Mouse (Mus musculus) spleen, embryonic (tissue): ENCODE results near the gene Foxd4.

ENCODE experiments used
- CTCF ChIA-PET: fragments of 350-600 bp; sonication (Branson Sonifier 250); formaldehyde crosslinking; loops from one replicate; lab custom pipeline; 2022; lab: Charles Lee

The Foxd4 gene

GRCm38 (mm10) chr19:24900581-24901220 is at the start of gene Foxd4:
Foxd4 (minus strand) TSS chr19:24901197.
- CTCF ChIA-PET, result no interaction called here

DNA sequence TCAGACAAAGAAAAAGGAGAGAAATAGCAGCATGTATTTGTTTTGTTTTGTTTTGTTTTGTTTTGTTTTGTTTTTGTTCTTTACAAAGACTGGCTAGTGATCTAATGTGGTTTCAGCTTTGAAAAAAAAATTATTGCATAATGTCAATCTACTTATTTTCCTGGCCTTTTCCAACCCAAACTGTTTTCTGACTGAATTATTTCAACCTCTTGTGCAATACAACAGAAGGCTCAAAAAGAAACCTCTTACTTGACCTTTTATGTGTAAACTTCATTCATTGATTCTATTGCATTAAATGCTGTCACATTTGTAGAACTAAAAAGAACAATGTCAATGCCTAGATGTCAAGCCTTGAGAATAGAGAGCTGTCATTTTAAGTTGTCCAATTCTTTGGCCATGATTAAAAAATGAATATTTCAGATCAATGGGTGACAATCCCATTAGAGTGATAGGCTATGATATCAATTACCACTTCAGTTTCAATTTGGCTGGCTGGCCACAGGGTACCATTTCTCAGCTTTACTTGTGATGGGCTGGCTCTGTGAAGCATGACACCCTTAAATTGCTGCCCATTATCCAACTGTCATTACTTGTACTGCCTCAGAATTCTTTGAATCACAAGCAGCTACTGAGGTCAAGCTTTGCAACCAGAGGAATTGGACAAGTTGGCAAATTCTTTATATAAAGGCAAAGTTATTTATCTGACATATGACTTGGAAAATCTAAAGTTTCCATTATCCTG is 44.7 kb upstream of the Foxd4 start:
- CTCF ChIA-PET, result interaction anchor here (0.5 kb wide), 1 partner anchor 182 kb away, joined by 6 read pairs; no protein-coding TSS in a partner anchor

- CTCF ChIA-PET, result no interaction called here
Measured at GRCm38 (mm10) chr19:24937084-24937483, 36.1 kb upstream of the Foxd4 start.

DNA sequence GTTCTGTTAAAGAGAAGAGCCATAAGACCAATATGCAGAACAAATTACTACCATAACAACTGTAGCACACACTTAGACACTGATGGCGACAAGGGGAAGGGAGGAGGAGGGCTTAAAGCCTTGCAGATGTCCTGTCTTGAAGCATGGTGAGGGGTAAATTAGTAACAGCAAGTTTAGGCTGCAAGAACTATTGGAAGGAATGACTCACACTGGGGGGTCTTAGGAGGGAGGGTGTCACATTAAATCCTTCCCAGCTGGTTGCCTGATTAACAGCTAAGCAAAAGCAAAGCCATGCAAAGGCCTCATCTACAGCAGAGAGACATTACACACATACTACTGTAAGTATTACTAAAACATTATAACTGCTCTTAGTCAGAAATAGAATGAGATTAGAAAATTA is 28.0 kb upstream of the Foxd4 start:
- CTCF ChIA-PET, result interaction anchor here (0.6 kb wide), 1 partner anchor 32 kb away, joined by 12 read pairs; no protein-coding TSS in a partner anchor

- CTCF ChIA-PET, result no interaction called here
Measured at GRCm38 (mm10) chr19:24920866-24921265, 19.9 kb upstream of the Foxd4 start.

- CTCF ChIA-PET, result no interaction called here
Measured at GRCm38 (mm10) chr19:24908385-24909155, 7.6 kb upstream of the Foxd4 start.

GRCm38 (mm10) chr19:24907655-24908054 is 6.7 kb upstream of the Foxd4 start:
- CTCF ChIA-PET, result no interaction called here

- CTCF ChIA-PET, result no interaction called here
Measured at GRCm38 (mm10) chr19:24902821-24903220, 1.8 kb upstream of the Foxd4 start.

DNA sequence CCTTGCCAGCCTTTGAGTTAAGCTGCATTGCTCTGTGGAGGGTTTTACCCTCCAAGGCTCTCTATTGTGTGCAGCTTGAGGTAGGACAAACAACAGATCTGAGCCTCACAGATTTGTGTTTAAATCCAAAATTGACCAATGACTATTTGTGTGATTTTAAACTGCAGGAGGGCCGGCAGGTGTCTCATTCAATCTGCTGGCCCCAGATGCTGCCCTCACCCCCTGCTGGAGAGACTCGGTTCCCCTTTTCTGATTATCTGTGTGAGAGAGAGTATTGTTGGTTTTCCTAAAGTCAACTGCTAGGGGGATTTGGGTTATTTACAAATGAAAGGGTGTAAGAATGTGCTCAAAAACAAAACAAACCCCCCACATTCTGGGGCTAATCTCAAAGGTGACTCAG is 1.3 kb upstream of the Foxd4 start:
- CTCF ChIA-PET, result no interaction called here

GRCm38 (mm10) chr19:24901666-24902065 is 669 bp upstream of the Foxd4 start:
- CTCF ChIA-PET, result no interaction called here

DNA sequence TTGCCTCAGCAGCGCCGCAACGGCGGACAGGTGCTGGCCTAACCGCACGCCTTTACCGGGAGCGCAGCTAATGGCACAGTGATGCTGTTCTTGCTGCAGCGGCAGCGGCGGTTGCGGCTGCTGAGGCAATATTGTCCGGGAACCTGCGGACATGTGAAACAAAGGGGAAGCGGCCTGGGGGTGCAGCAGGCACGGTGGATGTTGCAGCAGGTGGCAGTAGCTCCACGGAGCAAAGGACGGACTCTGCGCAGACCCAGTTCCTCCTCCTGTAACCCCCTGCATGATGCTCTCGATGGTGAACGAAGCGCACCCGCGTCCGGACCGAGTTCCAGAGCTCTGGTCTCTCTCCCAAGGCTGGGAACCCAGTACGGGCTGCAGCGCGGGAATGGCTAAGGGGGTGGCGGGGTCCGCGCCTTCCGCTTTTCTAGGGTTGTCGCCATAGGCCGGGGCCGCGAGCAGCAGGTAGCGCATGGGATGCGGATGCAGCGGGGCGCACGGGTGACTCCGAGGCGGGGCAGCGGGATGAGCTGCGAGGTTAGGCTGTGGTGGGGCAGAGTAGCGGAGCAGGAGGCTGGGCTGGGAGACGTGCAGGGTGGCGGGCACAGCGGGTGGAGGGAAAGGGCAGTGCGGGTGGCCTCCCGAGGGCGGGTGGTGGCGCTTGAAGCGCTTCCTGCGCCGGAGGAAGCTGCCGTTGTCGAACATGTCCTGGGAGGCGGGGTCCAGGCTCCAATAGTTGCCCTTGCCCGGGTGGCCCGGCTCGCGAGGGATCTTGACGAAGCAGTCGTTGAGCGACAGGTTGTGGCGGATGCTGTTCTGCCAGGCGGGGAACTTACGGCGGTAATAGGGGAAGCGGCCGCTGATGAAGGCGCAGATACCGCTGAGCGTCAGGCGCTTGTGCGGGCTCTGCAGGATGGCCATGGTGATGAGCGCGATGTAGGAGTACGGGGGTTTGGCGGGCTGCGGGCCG is 1.1 kb downstream of the Foxd4 start:
- CTCF ChIA-PET, result no interaction called here

- CTCF ChIA-PET, result no interaction called here
Measured at GRCm38 (mm10) chr19:24898737-24899577, 2.0 kb downstream of the Foxd4 start.

GRCm38 (mm10) chr19:24897896-24898736 is 2.9 kb downstream of the Foxd4 start:
- CTCF ChIA-PET, result interaction anchor here (0.5 kb wide), 1 partner anchor 80 kb away, joined by 3 read pairs; no protein-coding TSS in a partner anchor

DNA sequence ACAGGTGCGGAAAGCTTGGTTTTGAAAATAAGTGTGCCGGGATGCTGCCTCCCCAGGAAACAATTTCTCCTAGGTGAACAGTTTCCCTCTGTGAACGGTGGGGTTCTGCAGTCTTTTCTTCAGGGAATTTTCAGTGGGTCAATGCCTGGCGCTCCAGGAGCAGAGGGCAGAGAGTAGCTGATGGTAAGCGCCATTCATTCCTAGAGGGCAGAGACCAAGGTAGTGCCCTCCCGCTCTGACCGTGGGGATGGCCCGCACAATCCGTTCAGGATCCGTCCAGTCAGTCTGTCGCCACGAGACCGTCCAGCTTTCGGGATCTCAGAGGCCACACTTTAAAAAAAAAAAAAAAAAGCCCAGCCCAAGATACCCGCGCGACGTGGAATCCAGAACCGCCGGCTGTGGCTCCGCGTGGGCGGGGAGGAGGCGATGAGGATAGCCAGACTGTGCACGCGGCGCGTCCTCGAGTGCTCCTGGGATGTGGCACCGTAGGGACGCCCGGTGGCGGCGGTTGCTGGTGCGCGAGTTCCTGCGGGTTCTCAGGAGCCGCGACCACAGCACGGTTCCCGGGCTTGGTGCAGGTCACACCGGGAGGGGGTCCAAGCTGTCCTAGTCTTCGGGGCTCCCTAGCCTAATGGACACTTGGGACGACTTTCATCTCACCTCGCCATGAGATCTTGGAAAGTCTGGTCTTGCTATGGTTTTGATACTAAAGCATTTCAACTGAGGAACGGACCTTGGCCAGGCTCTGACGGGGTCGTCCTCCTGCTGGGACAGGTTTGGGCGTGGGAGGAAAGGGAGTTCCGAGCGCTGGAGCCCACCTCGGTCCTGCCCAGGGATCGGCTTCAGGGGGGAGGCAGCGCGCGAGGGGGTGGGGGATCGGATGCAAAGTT is 3.7 kb downstream of the Foxd4 start:
- CTCF ChIA-PET, result interaction anchor here (0.5 to 0.8 kb wide), 3 partner anchors 32 to 182 kb away, joined by 3 to 12 read pairs (median 9); no protein-coding TSS in a partner anchor

- CTCF ChIA-PET, result interaction anchor here (0.7 to 0.8 kb wide), 2 partner anchors 32 to 183 kb away, joined by 9 to 12 read pairs; no protein-coding TSS in a partner anchor
Measured at GRCm38 (mm10) chr19:24896536-24896935, 4.5 kb downstream of the Foxd4 start.

- CTCF ChIA-PET, result no interaction called here
Measured at GRCm38 (mm10) chr19:24886888-24887287, 14.1 kb downstream of the Foxd4 start.

DNA sequence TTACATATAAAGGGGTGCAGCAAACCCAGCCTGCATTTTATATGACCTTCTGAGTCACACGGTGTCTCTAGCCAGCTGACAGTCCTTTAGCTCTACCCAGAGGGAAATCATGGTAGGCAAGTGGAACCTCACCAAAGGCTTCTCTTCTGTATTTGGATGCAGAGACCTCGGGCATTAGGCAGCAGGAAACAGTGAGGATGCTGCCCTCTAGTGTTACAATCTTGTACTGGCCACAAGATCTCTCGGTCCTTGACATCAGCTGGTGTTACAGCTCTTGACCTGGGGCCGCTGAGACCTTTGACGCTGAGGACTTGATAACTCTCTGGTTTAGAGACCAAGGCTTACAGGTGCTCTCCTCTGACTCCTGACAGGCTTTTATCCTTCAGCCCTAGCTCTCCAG is 15.5 kb downstream of the Foxd4 start:
- CTCF ChIA-PET, result interaction anchor here (0.6 kb wide), 1 partner anchor 1383 kb away, joined by 12 read pairs; no protein-coding TSS in a partner anchor

- CTCF ChIA-PET, result no interaction called here
Measured at GRCm38 (mm10) chr19:24881237-24881636, 19.8 kb downstream of the Foxd4 start.
